Mouse (Mus musculus) megakaryocyte, adult 5-6 weeks (primary cell): ENCODE data around the gene Trim17. TPM values are rescaled to one million over a fixed set of nuclear protein-coding genes. Genes with fewer than 3 reads are reported as not detected.
A peak's percentile ranks its signal among the peaks of the same experiment; 100 is the strongest.

Source experiments
- ATAC-seq: 2 replicates; pipeline ENCODE4 v1.8.0; 2016; ENCODE audit warnings: mild to moderate bottlenecking, inconsistent platforms; ENCODE audit not compliant: poor library complexity, severe bottlenecking
- total RNA-seq, 2 experiments: library from RNA; stranded (forward) in 1 of 2; stranded (reverse) in 1 of 2; fragments of 153-499, 151-499 nt in 1 of 2; fragments of 221-1000, 200-1000 nt in 1 of 2; gene quantifications; 2 replicates each; pipeline versions ENCODE4 v1.2.3 to v1.2.4; 2015 to 2017

Gene Trim17
- total RNA-seq, 2 experiments from 2014 or later: 0.07 TPM; not detected in 1

DNA sequence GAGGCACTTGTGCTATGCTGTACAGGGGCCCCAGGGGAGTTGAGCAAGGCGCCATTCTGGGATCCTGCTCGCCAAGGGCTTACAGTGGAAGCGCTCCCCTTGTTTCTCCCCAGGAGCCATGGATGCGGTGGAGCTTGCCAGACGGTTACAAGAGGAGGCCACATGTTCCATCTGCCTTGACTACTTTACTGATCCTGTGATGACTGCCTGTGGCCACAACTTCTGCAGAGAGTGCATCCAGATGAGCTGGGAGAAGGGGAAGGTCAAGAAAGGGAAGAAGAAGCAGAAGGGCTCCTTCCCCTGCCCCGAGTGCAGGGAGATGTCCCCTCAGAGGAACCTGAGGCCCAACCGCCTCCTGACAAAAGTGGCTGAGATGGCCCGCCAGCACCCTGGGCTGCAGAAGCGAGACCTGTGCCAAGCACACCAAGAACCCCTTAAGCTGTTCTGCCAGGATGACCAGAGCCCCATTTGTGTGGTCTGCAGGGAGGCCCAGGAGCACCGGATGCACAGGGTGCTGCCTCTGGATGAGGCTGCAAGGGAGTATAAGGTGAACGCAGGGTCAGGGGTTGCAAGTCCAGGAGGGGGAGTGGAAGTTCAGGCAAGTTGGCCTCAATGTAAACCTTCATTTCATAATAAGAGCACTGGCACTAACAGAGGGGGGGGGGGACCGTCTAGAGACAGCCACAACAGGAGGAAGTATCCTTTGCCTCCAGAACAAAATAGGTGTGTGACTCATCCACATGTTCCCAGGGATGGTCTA is 10.7 kb downstream of the Trim17 start:
- ATAC-seq: peak; percentile 29

DNA sequence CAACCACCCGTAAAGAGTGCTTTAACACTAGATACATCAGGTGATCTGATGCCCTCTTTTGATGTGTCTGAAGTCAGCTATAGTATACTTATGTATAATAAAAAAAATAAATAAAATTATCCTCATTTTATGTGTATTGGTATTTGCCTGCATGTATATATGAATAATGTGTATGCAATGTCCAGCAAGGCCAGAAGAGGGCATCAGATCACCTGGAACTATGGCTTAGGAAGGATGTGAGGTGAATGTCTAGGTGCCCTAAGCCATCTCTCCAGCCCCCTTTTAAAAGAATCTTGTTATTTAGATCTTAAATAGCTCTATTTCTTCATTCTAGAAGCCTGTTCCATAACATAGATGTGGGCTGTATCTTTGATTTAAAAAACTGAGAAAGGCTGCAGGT is 12.9 kb downstream of the Trim17 start:
- peak; percentile 70 for ATAC-seq

DNA sequence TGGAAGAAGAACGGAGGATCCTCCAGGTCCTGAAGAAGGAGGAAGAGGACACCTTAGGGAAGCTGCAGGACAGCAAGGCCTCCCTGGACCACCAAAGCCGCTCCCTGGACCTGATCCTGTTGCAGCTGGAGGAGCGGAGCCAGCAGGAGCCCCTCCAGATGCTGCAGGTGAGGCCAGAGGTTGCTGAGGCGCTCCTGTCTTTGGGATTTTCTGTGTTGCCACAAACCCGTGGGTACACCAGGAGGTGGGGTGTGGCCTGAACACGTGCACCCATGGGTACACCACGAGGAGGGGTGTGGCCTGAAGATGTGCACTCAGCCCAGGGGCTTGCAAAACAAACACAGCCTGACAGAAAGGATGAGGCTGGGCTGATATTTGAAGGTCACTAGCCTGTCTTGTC is 14.1 kb downstream of the Trim17 start:
- no peak for ATAC-seq

DNA sequence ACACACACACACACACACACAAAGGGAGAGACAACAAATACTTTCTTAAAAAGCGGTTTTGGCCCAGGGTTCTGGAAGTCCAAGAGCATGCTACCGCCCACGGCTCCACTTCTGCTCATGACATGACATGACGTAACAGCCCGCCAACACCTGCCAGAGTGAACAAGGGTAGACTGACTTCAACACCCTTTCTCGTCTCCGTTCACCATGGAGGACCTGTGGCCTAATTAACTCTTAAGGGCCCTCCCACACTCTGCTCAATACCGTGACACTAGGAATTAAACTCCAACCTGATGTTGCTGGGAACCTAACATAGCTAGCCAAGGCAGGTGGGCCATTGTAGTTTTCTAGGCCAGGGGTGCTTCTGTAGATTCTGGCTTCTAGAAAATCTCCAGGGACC is 14.5 kb downstream of the Trim17 start:
- ATAC-seq: no peak

DNA sequence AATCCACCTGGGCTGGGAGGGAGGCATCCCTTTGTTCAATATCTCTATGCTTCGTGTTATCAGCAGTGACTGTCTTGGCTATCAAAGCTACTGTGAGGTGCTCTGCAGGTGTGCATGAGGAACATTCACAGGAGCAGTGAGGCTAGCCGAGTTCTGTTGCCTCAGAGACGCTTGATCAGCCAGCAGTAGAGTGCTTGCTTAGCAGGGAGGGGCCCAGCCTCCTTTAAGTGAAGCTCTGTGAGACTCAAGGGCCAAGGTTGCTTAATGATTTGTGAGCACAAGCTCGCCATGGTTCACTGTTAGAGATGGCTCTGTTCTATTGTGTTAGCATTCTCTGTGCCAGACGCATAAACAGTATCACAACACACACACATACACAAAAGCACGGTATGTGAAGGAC is 15.2 kb downstream of the Trim17 start:
- ATAC-seq: no peak

DNA sequence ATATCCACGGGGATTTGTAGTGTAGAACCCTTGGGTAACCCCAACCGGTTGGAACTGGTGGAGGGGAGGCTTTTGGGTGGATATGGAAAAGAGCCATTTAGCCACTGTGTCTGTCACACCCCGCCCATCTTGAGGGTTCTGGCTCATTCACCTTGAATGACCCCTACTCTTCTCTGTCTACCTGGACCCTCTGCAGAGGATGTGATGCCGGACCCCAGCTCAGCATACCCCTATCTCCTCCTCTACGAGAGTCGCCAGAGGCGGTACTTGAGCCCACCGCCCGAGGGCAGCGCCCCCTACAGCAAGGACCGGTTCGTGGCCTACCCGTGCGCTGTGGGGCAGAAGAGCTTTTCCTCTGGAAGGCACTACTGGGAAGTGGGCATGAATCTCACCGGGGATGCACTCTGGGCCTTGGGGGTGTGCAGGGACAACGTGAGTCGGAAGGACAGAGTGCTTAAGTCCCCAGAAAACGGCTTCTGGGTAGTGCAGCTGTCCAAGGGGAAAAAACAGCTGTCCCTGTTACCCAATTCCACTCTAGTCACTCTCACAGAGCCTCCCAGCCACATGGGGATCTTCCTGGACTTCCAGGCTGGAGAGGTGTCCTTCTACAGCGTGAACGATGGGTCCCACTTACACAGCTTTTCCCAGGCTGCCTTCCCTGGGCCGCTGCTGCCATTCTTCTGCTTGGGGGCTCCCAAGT is 16.5 kb downstream of the Trim17 start:
- ATAC-seq: no peak

DNA sequence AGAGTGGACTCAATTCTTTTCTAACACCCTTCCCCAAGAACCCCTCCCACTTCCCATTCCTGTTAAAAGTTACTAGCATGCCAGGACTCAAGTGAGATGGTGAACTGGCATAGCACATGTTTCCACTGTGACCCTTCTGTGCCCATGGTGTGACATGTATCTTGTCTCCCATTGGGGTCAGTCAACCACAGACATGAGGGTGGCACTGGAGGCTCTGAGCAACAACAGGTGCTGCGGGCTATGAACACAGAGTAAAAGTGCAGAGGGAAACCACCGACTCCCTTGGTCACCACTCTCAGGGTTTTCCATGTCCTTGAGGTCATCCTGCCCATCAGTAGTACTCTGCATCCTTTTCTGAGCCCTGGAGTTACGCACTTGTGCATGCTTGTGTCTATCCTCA is 17.3 kb downstream of the Trim17 start:
- ATAC-seq: no peak

DNA sequence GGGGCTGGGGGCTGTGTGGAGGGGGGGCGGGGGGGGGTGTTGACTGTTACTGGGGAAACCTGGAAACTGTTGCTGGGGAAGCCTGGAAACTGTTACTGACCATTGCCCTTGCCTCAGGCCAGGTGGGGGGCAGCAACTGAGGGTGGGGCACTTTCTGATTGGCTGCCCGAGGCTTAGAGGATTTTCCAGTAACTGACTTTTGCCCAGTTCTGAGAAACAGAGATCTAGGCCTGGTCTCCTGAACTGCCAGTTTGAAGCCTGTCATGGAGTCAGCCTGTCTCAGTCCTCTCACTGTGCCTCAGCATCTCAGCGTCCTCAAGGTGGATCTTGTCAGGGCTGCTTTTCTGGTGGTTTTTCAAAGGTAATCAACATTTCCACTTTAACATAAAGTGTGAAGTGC is 19.9 kb downstream of the Trim17 start:
- no peak for ATAC-seq

DNA sequence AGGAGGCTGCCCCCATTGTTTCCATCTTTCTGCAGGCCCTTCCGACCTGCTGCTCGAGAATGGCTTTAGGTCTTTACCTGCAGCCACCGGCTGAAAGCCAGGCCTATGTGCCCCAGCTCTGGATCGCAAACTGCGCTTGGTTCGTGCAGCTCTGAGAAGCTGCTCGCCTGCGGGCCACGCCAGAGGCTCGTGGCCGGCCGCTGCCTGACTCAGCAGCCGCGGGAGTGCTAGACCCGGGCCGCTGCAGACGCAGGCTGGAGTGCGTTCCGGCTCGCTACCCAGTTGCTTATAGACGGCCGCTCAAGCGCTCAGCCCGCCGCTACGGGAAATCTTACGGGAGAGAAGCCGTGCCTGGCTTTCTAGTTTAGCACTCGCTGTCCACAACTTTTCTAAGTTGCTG is 22.7 kb downstream of the Trim17 start:
- peak; percentile 34; the same call in 1 of the 2 replicates for ATAC-seq

DNA sequence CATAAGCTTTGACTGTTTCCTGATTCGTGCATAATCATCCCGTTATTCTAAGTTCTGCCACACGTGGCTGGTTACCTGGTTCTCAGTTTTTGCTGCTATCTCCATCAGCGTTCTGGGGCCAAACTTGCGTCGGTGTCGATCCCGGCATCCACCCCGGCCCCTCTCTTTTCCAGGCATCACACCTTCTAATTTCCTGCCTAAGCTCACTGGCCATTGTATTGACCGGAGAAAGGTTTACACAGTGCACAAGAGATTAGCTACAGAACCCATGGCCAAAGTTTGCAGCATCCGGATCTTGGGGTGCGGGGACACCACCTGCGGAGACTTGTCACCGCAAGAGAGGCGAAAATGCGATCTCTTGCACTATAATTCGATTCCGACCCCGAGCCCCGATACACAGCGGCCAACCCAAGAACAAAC is 23.1 kb downstream of the Trim17 start:
- peak; percentile 16; the same call in 1 of the 2 replicates for ATAC-seq

DNA sequence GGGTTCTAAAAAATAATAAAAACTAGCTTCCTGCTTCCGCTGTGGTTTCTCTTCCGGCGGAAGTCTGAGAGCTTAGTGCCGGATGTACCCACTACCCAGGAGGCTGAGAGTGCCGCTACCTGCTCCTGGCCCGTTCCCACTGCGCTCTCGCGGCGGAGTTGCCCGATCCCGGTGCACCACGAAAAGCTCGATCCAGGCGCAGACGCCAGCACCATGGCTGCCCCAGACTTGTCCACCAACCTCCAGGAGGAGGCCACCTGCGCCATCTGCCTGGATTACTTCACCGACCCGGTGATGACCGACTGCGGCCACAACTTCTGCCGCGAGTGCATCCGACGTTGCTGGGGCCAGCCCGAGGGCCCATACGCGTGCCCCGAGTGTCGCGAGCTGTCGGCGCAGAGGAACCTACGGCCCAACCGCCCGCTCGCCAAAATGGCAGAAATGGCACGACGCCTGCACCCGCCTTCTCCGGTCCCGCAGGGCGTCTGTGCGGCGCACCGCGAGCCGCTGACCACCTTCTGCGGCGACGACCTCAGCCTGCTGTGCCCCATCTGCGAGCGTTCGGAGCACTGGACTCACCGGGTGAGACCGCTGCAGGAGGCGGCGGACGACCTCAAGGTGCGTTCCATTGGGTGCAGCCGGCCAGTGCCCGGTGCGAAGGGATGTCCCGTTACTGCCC is 23.7 kb downstream of the Trim17 start, which contains the start of gene Trim11:
TSS of gene Trim11 (plus strand) at position 67 of the 679 bp plus-strand sequence.
- ATAC-seq: peak; percentile 42

DNA sequence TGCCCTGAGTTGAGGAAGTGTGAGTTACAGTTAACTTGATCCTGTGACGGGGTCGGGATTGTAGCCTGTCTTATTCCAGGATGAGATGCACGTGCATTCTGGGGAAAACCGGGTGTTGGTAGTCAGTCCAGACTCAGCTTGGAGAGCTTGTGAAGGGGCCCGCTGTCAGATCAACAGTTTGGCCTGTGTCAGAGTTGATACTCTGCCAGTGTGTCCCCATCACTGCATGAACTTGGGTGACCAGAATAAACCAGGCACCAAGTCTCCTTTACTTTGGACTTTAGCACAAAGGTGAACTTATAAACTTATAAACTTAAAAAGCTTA is 24.2 kb downstream of the Trim17 start:
- ATAC-seq: no peak

DNA sequence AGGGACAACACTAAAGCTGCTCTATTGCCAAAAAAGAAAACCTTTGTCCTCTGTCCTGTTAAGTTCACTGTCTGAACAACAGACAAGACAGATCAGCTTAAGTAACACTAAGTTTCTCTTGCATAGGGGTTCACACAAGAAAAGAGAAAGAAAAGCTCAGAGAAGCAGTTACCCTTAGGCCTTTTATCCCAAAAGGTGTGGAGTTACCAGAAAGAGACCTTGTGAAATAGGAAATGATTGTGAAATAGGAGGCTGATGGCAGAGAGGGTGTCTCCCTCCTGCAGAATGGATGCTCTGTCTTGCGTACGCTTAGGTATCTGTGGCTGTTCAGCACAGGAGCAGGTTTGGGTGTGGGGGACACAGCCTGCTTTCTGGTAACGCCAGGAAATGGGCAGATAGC is 24.7 kb downstream of the Trim17 start:
- ATAC-seq: peak; percentile 14; the same call in 1 of the 2 replicates

DNA sequence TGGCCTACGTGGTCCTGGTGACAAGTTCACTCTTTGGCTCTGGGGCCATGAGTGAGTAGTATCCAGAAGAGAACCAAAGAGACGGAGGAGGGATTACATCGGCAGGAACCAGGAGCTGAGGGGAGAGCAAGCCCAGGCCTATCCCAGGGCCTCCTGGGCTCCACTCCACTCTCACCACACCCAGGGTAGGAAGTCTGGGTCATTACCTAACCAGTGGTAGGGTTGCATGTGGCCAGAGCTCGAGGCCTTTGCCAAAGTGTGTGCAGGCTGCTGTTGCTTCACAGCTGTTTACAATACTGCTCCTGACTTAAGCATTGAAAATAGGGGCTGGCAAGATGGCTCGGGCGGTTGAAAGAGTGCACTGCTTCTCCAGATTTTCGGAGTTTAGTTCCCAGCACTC is 25.2 kb downstream of the Trim17 start:
- peak; percentile 59 for ATAC-seq

DNA sequence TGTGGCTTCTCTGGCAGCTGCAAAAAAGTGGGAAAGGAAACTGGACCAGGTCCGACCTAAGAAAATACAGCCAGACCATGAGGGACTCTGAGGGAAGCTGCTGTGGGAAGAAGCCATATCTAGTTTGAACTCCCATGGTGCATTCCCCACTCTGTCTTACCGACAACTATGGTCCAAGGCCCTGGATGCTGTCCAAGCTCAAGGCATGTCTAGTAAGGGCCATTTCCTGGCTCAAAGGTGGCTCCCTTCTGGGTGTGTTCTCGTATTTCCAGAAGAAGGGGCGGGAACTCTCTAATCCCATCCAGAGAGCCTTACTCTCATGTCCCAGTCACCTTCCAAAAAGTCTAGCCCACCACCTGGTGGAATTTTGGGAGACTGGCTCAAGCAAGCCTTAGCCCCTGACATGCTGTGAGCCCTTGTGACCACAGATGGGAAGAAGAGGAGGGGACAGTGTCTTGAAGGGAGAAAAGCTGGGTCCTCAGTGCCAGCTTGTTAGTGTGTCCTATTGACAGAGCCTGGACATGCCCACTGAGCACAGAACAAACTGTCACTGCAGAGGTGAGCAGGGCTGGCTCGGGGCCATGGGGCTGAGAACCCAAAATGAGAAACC is 26.0 kb downstream of the Trim17 start:
- no peak for ATAC-seq

DNA sequence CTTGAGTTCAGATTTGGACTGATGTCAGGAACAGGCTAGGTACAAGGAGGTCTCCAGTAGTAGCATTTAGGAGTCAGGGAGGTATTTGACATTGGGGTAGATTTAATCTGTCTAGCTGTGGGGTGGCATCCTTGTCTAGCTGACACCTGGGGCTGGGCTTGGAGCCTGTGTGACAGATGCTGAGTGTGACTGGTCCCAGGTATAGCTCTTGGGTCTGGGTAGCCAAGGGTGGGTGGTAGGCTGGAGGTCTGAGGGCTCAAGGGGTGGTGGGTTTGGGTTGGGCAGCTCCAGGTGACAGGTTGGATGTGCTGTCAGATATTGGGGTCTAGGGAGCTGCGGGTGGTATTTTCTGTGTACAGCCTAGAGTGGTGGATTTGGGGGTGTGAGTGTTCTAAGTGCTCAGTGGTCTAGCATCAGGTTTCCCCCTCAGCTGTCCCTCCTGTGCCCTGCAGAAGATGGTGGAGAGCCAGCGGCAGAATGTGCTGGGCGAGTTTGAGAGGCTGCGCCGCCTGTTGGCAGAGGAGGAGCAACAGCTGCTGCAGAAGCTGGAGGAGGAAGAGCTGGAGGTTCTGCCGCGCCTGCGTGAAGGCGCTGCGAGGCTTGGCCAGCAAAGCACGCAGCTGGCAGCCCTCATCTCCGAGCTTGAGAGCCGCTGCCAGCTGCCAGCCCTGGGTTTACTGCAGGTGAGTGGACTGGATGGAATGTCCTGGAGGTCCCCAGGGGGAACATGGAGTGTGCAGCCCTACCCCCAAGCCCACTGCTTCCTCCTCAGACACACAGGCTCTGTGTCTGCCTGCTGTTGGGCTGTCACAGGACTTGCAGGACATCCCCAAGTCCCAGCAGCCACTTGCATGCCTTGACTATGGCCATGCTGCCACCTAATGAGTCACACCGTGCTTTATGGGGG is 27.3 kb downstream of the Trim17 start:
- ATAC-seq: peak; percentile 64

DNA sequence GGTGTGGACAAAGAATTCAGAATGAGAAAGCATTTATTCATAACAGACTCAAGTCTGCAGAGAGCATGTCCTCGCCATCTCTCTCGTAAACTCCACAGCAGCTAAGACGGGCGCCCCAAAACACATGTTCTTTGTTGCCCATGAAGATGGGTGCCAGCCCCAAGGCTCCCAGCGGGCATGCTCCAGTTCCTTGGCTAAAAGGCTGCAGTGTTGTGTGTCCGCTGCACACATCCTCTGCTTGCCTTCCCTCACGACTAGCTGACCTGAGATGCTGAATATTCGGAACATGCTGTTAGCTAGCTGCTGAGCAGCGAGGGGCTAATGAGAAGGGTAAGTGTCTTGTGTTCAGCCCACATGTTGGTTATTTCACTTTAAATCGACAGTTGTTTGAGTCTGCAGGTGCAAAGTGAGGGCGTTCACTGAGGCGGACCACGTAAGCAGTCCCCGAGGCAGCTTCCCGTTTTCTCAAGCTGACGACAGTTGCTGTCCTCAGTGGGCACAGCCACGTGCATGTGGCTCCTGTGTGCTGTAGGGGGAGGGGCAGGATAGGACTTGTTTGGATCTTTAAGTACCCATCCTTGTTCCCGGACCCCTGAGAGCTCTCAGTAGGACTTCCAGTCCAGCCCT is 28.1 kb downstream of the Trim17 start:
- peak; percentile 38; the same call in 1 of the 2 replicates for ATAC-seq

DNA sequence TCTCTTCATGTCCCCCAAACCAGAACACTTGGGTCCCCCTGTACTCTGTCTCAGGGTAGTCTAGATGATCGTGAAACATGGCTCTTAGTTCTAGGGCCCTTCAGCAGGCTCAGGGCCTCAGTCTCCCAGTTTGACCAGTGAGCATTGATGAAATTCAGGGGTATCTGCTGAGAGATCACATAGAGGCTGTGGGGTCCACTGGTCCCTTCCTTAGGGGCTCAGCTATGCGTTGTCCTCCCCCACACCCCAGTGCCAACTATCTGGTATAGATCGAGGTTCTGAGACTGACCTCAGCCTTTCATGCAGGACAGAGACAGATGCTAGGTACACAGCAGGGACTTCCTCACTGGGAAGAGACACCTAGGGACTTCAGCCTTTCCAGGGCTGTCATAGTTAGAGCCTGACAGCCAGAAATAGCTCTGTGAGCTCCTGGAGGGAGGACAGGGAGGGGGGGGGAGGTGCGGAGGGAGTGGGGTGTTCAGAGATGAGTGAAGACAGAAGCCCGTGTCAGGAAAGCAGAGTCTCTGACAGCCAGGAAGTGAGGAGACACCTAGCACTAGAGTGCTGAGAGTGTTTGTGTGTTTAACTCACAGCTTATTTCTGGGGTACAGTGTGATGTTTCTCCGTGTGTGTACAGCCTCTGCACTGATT is 29.3 kb downstream of the Trim17 start:
- no peak for ATAC-seq

DNA sequence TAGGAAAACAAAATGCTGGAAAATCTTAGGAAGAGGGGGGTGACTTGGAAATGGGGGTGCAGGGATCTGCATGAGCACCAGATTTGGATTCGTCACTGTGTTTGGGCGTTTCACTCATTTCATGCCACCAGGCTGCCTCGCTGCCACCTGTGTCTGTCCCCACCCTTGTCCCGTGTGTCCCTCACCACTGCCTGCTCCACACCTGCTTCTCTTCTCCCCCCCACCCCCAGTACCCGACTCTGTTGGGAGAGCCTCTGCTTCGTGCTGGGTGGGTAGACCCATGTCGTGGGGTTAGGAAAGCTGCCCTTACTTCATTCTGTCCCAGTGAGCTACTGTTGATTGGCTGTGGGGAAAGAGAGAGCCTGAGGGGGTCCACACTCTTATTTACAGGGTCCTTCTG is 30.2 kb downstream of the Trim17 start:
- no peak for ATAC-seq
